Mouse (Mus musculus): ENCODE data around the gene Frs2.

DNA sequence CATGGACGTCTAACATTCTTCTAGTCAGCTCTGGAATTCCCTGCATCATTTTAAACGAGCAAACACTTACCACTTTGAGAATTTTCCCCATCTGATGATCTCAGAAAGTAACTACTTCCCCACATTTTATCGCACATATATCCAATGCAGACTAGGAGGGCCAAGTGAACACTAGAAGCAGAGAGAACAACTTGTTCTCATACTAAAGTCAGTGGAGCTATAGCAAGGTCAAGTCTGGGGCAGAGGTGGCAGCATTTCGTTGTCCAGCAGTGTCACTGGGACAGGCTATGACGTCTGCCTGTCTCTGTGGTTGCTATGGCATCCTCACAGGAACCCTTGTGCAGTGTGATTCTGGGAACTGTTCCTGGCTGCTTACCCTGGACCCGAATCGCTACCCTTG, 36.9 kb downstream of the Frs2 start:
- TF ChIP-seq CTCF (IDR thresholded peaks at IDR 0.05; ENCODE audit: insufficient read depth, low read depth, low read length): no peak
- no peak for TF ChIP-seq POLR2A (IDR thresholded peaks at IDR 0.05; ENCODE audit: insufficient read depth, low read depth, low read length)
